Comparison of ENCODE assay signal across 15 mouse cellular contexts in genomic region chr6:135436315-135436714, GRCm38 (mm10).
"Had no signal": no experiment of that assay in that cellular context is flagged by ENCODE, and none has a peak within 500 bp of the region (broad histone marks: within the 10 kb centered on the region; RNA-seq: fewer than 3 reads in every experiment).

No protein-coding gene starts in this region.

- H3K4me2 ChIP-seq: limb, embryonic 12.5 days; liver, embryonic 13.5 days; lung, embryonic 15.5 days; midbrain, embryonic 13.5 days; neural tube, embryonic 13.5 days had no signal

- H3K9me3 ChIP-seq: liver, embryonic 13.5 days; lung, embryonic 15.5 days; neural tube, embryonic 13.5 days had no signal

- H3K36me3 ChIP-seq: limb, embryonic 12.5 days; liver, embryonic 13.5 days; lung, embryonic 15.5 days; midbrain, embryonic 13.5 days; neural tube, embryonic 13.5 days had no signal

- ATAC-seq: intestine, postnatal 0 days; liver, postnatal 0 days; midbrain, embryonic 13.5 days had no signal

- H3K4me3 ChIP-seq: limb, embryonic 12.5 days; liver, embryonic 13.5 days; lung, embryonic 15.5 days; midbrain, embryonic 13.5 days; neural tube, embryonic 13.5 days had no signal

- H3K27ac ChIP-seq: limb, embryonic 12.5 days; liver, embryonic 13.5 days; lung, embryonic 15.5 days; midbrain, embryonic 13.5 days; neural tube, embryonic 13.5 days; stomach, postnatal 0 days had no signal

- H3K4me1 ChIP-seq: liver, embryonic 13.5 days; lung, embryonic 15.5 days had no signal

- H3K27me3 ChIP-seq: limb, embryonic 12.5 days; liver, embryonic 13.5 days; lung, embryonic 15.5 days; midbrain, embryonic 13.5 days; neural tube, embryonic 13.5 days had no signal

- H3K9ac ChIP-seq: limb, embryonic 12.5 days; liver, embryonic 13.5 days; liver, postnatal 0 days; lung, embryonic 15.5 days; midbrain, embryonic 13.5 days; neural tube, embryonic 13.5 days had no signal

- DNase-seq: kidney, adult 8-10 months; kidney, postnatal 25 days; liver; liver, embryonic 13.5 days; liver, postnatal 0 days; lung, postnatal 14 days; right cerebral cortex, postnatal 14 days; thymus, adult 18-20 months; thymus, postnatal 25 days had no signal
